Mouse (Mus musculus): ENCODE measurements around the gene Il4ra. TPM values are rescaled to one million over a fixed set of nuclear protein-coding genes. Genes with fewer than 3 reads are reported as not detected.

The Il4ra gene
- polyA plus RNA-seq, 2 experiments: 2.4 to 2.8 TPM

DNA sequence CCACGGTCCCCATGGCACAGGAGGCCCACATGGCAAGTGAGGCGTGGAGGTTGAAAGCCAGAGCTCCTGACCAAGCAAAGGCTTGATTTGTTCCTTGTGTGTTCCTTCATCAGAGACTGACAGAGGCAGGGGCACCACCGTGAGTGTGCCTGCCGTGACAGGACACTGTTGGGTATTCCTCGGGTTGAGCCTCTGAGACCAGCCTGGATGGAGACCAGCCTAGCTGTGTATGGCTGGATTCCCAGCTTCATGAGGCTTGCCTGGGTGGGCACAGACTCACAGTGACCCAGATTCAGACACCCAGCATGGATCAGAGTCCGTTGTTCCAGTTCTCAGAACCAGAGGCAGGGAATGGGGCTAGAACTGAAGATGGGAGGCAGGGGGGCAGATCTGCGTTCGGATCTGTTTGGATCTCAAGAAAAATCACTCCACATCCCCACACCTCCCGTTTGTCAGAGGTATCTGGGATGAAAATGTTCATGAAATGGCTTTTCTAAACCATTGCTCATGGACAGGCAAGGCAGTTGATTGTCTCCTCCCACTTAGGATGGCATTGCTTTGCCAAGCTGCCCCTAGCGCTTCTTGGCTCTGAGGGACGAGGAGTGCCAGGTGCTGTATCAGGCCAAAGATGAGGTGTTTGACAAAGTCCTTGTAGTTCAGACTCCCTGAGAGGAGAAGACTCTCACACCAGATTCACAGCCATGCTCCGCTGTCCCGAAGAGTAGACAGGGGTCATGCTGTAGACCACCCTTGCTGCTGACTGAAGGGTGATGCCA is 1.9 kb downstream of the Il4ra start:
- ATAC-seq (ENCODE audit: insufficient read depth) (no peak), DNase-seq (ENCODE audit: low read depth in 3 of 3, low spot score in 3 of 3) (no peak)
- Histone ChIP-seq H3K9me3 (ENCODE audit: control insufficient read depth, low read length) (no peaks in the 10 kb centered on the region), H3K27ac (no peak overlapping the region), H3K4me3 (ENCODE audit: insufficient read depth in 1 of 2, low read depth in 2 of 2, low read length in 2 of 2) (no peak overlapping the region; a peak in 1 of 4 replicates), H3K4me2 (ENCODE audit: low read depth) (peak overlapping the region; percentile 99; the same call in 1 of the 2 replicates), H3K27me3 (ENCODE audit: control insufficient read depth, insufficient read depth, low read length) (no peaks in the 10 kb centered on the region), H3K4me1 (replicated peaks; ENCODE audit: control insufficient read depth in 2 of 2, insufficient read depth in 2 of 2, low read length in 1 of 2) (peaks cover 11 to 39% of the 10 kb centered on the region in 2 experiments), H3K36me3 (replicated peaks; ENCODE audit: control insufficient read depth, insufficient read depth, low read depth) (no peaks in the 10 kb centered on the region), H3K9ac (replicated peaks) (no peak overlapping the region)
- TF ChIP-seq EP300 (IDR thresholded peaks at IDR 0.05; ENCODE audit: low read depth): no peak
- TF ChIP-seq CTCF (IDR thresholded peaks at IDR 0.05; ENCODE audit: low read depth): no peak
- 60% methylated on average over 13 of the region's 13 CpGs for WGBS (ENCODE audit: insufficient replicate concordance)

- Histone ChIP-seq H3K4me1 (replicated peaks; ENCODE audit: control insufficient read depth in 2 of 2, insufficient read depth in 2 of 2, low read length in 1 of 2) (peaks cover 11 to 39% of the 10 kb centered on the region in 2 experiments), H3K9me3 (ENCODE audit: control insufficient read depth, low read length) (no peaks in the 10 kb centered on the region), H3K9ac (replicated peaks) (no peak overlapping the region), H3K4me2 (ENCODE audit: low read depth) (peak overlapping the region; percentile 11; the same call in 1 of the 2 replicates), H3K27me3 (ENCODE audit: control insufficient read depth, insufficient read depth, low read length) (no peaks in the 10 kb centered on the region), H3K36me3 (replicated peaks; ENCODE audit: control insufficient read depth, insufficient read depth, low read depth) (no peaks in the 10 kb centered on the region), H3K4me3 (ENCODE audit: insufficient read depth in 1 of 2, low read depth in 2 of 2, low read length in 2 of 2) (no peak overlapping the region), H3K27ac (no peak overlapping the region)
- WGBS (ENCODE audit: insufficient replicate concordance): 36% methylated on average over 9 of the region's 9 CpGs
- DNase-seq (ENCODE audit: low read depth in 3 of 3, low spot score in 3 of 3): peak in 1 of 3 experiments; percentile 30
- TF ChIP-seq EP300 (IDR thresholded peaks at IDR 0.05; ENCODE audit: low read depth) (no peak), CTCF (IDR thresholded peaks at IDR 0.05; ENCODE audit: low read depth) (no peak)
- ATAC-seq (ENCODE audit: insufficient read depth): no peak
These were observed 2.7 kb downstream of the Il4ra start for GRCm38 (mm10) chr7:125554456-125555114.

DNA sequence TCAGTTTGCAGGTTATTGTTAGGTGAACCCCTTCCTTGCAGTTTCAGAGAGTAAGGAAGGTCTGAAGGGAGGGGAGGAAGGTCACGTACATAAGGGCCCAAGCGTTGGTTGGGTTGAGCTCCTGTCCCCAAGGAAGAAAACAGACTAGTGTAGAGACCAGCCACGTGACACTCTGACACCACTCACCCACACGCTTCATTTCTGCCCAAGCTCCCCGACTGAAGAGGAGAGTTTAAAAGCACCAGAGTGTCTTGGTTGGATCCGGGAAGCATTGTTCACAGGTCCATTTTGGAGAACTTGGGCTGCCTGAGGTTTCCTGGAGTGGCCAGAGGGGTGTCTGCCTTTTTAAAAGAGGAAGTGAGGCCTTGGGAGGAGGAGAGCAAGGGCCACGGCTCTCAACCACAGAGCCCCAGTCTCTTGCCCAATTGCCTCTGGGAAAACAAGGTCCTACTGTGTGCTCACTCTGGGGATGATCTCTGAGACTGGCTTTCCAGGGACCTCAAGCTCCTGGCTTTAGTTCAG is 3.5 kb downstream of the Il4ra start:
- Histone ChIP-seq H3K27me3 (ENCODE audit: control insufficient read depth, insufficient read depth, low read length) (no peaks in the 10 kb centered on the region), H3K4me1 (replicated peaks; ENCODE audit: control insufficient read depth in 2 of 2, insufficient read depth in 2 of 2, low read length in 1 of 2) (peaks cover 11 to 39% of the 10 kb centered on the region in 2 experiments), H3K4me3 (ENCODE audit: insufficient read depth in 1 of 2, low read depth in 2 of 2, low read length in 2 of 2) (no peak overlapping the region), H3K9ac (replicated peaks) (no peak overlapping the region), H3K4me2 (ENCODE audit: low read depth) (peak overlapping the region; percentile 11; the same call in 1 of the 2 replicates), H3K36me3 (replicated peaks; ENCODE audit: control insufficient read depth, insufficient read depth, low read depth) (no peaks in the 10 kb centered on the region), H3K27ac (no peak overlapping the region), H3K9me3 (ENCODE audit: control insufficient read depth, low read length) (no peaks in the 10 kb centered on the region)
- ATAC-seq (ENCODE audit: insufficient read depth) (no peak), DNase-seq (ENCODE audit: low read depth in 3 of 3, low spot score in 3 of 3) (peak in 2 of 3 experiments; percentile 13 to 30)
- TF ChIP-seq EP300 (IDR thresholded peaks at IDR 0.05; ENCODE audit: low read depth) (no peak), CTCF (IDR thresholded peaks at IDR 0.05; ENCODE audit: low read depth) (no peak)
- WGBS (ENCODE audit: insufficient replicate concordance): 18% methylated on average over 7 of the region's 7 CpGs

DNA sequence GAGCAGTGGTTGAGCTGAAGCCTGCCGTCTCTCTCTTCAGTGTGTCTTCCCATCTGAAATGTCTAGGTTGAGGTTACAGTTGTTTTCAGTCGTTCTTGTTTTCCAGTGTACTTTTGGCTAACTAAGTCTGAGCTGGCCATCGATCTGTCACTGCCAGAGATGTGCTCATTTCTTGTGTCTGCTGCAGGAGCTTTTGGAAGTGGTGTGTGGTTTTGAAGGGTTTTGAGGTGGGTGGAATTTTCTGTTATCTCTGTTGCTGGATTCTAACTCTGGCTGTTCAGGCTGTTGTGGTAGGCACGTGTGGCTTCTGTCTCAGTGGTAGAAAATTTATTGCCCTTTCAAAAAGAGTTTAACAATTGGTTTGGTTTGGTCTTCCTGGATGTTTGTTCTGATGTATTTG is 4.2 kb downstream of the Il4ra start:
- Histone ChIP-seq H3K36me3 (replicated peaks; ENCODE audit: control insufficient read depth, insufficient read depth, low read depth) (no peaks in the 10 kb centered on the region), H3K27ac (no peak overlapping the region), H3K27me3 (ENCODE audit: control insufficient read depth, insufficient read depth, low read length) (no peaks in the 10 kb centered on the region), H3K9me3 (ENCODE audit: control insufficient read depth, low read length) (no peaks in the 10 kb centered on the region), H3K9ac (replicated peaks) (no peak overlapping the region), H3K4me1 (replicated peaks; ENCODE audit: control insufficient read depth in 2 of 2, insufficient read depth in 2 of 2, low read length in 1 of 2) (peaks cover 11 to 43% of the 10 kb centered on the region in 2 experiments), H3K4me2 (ENCODE audit: low read depth) (peak overlapping the region; percentile 19; the same call in 1 of the 2 replicates), H3K4me3 (ENCODE audit: insufficient read depth in 1 of 2, low read depth in 2 of 2, low read length in 2 of 2) (no peak overlapping the region)
- no peak for DNase-seq (ENCODE audit: low read depth in 3 of 3, low spot score in 3 of 3)
- no peak for TF ChIP-seq CTCF (IDR thresholded peaks at IDR 0.05; ENCODE audit: low read depth)
- no peak for TF ChIP-seq EP300 (IDR thresholded peaks at IDR 0.05; ENCODE audit: low read depth)
- no peak for ATAC-seq (ENCODE audit: insufficient read depth)
- 8% methylated on average over 4 of the region's 4 CpGs for WGBS (ENCODE audit: insufficient replicate concordance)

DNA sequence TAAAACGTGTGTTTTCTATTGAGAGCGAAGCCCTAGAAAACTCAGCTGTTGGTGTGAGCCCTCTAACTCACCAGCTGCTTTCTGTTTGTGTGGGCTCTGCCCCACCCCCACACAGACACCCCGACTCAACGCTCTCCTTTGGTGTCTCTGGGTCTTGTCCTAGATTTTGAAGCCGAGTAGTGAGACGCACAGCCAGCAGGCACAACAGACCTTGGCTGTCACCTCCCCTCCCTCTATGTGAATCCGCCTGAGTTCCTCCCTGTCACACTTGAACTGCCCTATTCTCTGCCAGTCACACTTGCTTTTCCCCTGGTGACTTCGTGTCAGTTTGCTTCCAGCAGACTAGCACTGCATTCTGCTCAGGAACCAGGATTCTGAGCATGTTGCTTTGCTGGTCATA is 4.9 kb downstream of the Il4ra start:
- no peak for DNase-seq (ENCODE audit: low read depth in 3 of 3, low spot score in 3 of 3)
- TF ChIP-seq EP300 (IDR thresholded peaks at IDR 0.05; ENCODE audit: low read depth) (no peak), CTCF (IDR thresholded peaks at IDR 0.05; ENCODE audit: low read depth) (no peak)
- Histone ChIP-seq H3K9me3 (ENCODE audit: control insufficient read depth, low read length) (no peaks in the 10 kb centered on the region), H3K4me1 (replicated peaks; ENCODE audit: control insufficient read depth in 2 of 2, insufficient read depth in 2 of 2, low read length in 1 of 2) (peaks cover 8 to 40% of the 10 kb centered on the region in 2 experiments), H3K36me3 (replicated peaks; ENCODE audit: control insufficient read depth, insufficient read depth, low read depth) (no peaks in the 10 kb centered on the region), H3K27me3 (ENCODE audit: control insufficient read depth, insufficient read depth, low read length) (no peaks in the 10 kb centered on the region), H3K4me2 (ENCODE audit: low read depth) (no peak overlapping the region), H3K9ac (replicated peaks) (no peak overlapping the region), H3K4me3 (ENCODE audit: insufficient read depth in 1 of 2, low read depth in 2 of 2, low read length in 2 of 2) (no peak overlapping the region), H3K27ac (no peak overlapping the region)
- no peak for ATAC-seq (ENCODE audit: insufficient read depth)
- WGBS (ENCODE audit: insufficient replicate concordance): 45% methylated on average over 8 of the region's 8 CpGs

All from liver, embryonic 14.5 days (tissue).